Mouse (Mus musculus) kidney, adult 2 months (tissue): ENCODE measurements around the gene Ccdc194. TPM values are rescaled to one million over a fixed set of nuclear protein-coding genes. Genes with fewer than 3 reads are reported as not detected.

Experiments
- DNase-seq: peaks from one replicate; pipeline ENCODE4 v3.0.0; 2021
- H3K27ac ChIP-seq: fragments of 200-500 bp; 2 replicates; pipeline ENCODE4 v1.5.1; 2012; ENCODE audit warnings: low read depth, low read length, control low read depth, inconsistent platforms; ENCODE audit not compliant: insufficient read depth
- H3K27me3 ChIP-seq: fragments of 200-500 bp; replicated peaks from 2 replicates; pipeline ENCODE4 v1.6.1; 2012; ENCODE audit warnings: mild to moderate bottlenecking, moderate library complexity, low read length, inconsistent platforms; ENCODE audit not compliant: control insufficient read depth, insufficient read depth
- H3K36me3 ChIP-seq: fragments of 200-500 bp; 2 replicates; pipeline ENCODE4 v1.6.1; 2012; ENCODE audit warnings: mild to moderate bottlenecking, moderate library complexity, low read length, inconsistent platforms; ENCODE audit not compliant: control insufficient read depth, insufficient read depth
- H3K4me1 ChIP-seq: fragments of 200-500 bp; 2 replicates; pipeline ENCODE4 v1.6.1; 2011; ENCODE audit warnings: low read length; ENCODE audit not compliant: control insufficient read depth, insufficient read depth
- H3K4me3 ChIP-seq: fragments of 200-500 bp; 2 replicates; pipeline ENCODE4 v1.5.1; 2011; ENCODE audit warnings: mild to moderate bottlenecking, low read depth, low read length, control low read depth; ENCODE audit not compliant: insufficient read depth
- CTCF ChIP-seq: fragments of 200-500 bp; conservative IDR thresholded peaks from 2 replicates; pipeline ENCODE4 v1.5.1; 2011; ENCODE audit warnings: low read depth, mild to moderate bottlenecking, control low read depth, low read length, moderate library complexity, mixed read lengths; ENCODE audit not compliant: insufficient read depth, insufficient read length
- POLR2A ChIP-seq: fragments of 200-500 bp; IDR thresholded peaks from one replicate; pipeline ENCODE4 v1.6.1; 2011; ENCODE audit warnings: low read depth, low read length, control low read depth
- WGBS: fragments of 180-500 bp; shearing (Covaris S2); methylation state at CpG from one replicate; pipeline ENCODE4 v1.1.7; 2018; 5-methylcytosine and 5-hydroxymethylcytosine counted together
- polyA plus RNA-seq: library from polyadenylated mRNA; depleted of rRNA; stranded (reverse); fragments of >200 nt; gene quantifications from 2 replicates; pipeline ENCODE4 v1.2.3, GENCODE M21; 2012

The Ccdc194 gene
- polyA plus RNA-seq, 1 experiment, result 0.09 TPM

- no peaks in the 10 kb centered on the region for H3K36me3 ChIP-seq
- no peak overlapping the region; the same call in 1 of the 2 replicates for H3K4me3 ChIP-seq
- no peak for TF ChIP-seq CTCF
- no peak for TF ChIP-seq POLR2A
- peak; percentile 87 for DNase-seq
- H3K27ac ChIP-seq, result peak overlapping the region; percentile 87
- WGBS, result 12% methylated on average over 15 of the region's 15 CpGs
- peaks cover 6% of the 10 kb centered on the region; the same call in 1 of the 2 replicates for H3K4me1 ChIP-seq
- no peaks in the 10 kb centered on the region for H3K27me3 ChIP-seq
Observed at GRCm38 (mm10) chr8:71497881-71498501, 27.5 kb downstream of the Ccdc194 start.

DNA sequence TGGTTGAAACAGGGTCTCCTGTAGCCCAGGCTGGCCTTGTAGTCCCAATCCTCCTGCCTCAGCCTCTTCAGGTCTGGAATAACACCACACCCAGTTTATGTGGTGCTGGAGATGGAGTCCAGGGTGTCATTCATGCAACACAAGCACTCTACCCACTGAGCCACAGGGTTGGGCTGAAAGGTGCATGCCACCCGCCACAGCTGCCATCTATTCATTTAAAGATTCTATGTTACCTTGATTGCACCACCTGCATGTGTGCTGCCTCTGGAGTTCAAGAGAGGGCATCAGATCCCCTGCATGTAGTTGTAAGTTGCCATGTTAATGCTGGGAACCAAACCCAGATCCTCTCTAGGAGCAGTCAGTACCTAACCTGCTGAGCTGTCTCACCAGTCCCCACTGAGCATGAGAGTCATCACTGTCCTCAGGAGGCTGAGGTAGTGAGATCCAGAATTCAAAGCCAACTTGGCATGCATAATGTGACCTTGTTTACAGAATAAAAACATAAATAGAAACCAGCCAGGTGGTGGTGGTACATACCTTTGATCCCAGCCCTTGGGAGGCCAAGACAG, 28.4 kb downstream of the Ccdc194 start:
- WGBS, result 88% methylated on average over 1 of the region's 1 CpGs
- peaks cover 6% of the 10 kb centered on the region; the same call in 1 of the 2 replicates for H3K4me1 ChIP-seq
- TF ChIP-seq CTCF (no peak), POLR2A (no peak)

GRCm38 (mm10) chr8:71496481-71496880, 29.0 kb downstream of the Ccdc194 start:
- WGBS, result 31% methylated on average over 11 of the region's 11 CpGs
- Histone ChIP-seq H3K4me3 (no peak overlapping the region), H3K27ac (peak overlapping the region; percentile 66), H3K4me1 (peaks cover 6% of the 10 kb centered on the region; the same call in 1 of the 2 replicates), H3K36me3 (no peaks in the 10 kb centered on the region), H3K27me3 (no peaks in the 10 kb centered on the region)
- peak; percentile 97 for DNase-seq
- peak; percentile 35 for TF ChIP-seq CTCF
- no peak for TF ChIP-seq POLR2A

More for the DNA sequence above, 28.4 kb downstream of the Ccdc194 start:
- no peak overlapping the region for H3K4me3 ChIP-seq
- H3K27ac ChIP-seq, result peak overlapping the region; percentile 6; the same call in 1 of the 2 replicates
- DNase-seq, result no peak
- no peaks in the 10 kb centered on the region for H3K36me3 ChIP-seq
- no peaks in the 10 kb centered on the region for H3K27me3 ChIP-seq

DNA sequence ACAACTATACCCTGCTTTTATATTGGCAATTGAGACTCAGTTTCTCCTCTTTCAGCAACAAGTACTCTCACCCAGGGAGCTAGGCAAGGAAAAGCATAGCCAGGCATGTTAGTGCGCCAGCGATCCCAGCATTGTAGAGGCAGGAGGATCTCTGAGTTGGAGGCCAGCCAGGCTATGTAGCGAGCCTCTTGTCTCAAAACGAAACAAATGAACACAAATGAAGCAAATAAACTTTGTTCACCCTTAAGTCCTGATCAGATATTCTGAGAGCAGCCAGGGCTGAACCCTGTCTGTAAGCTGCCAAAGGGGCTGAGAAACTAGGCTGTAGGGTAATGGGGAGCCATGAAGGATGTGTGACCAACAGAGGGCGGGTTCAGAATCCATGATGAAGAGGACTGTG, 29.7 kb downstream of the Ccdc194 start:
- Histone ChIP-seq H3K36me3 (no peaks in the 10 kb centered on the region), H3K4me1 (peaks cover 6% of the 10 kb centered on the region; the same call in 1 of the 2 replicates), H3K27ac (peak overlapping the region; percentile 66), H3K4me3 (no peak overlapping the region), H3K27me3 (no peaks in the 10 kb centered on the region)
- TF ChIP-seq CTCF (no peak), POLR2A (no peak)
- peak; percentile 50 for DNase-seq
- 70% methylated on average over 5 of the region's 5 CpGs for WGBS

GRCm38 (mm10) chr8:71495039-71495438, 30.5 kb downstream of the Ccdc194 start:
- 15% methylated on average over 16 of the region's 16 CpGs for WGBS
- TF ChIP-seq POLR2A, result no peak
- peak; percentile 78 for TF ChIP-seq CTCF
- H3K4me1 ChIP-seq, result peaks cover 6% of the 10 kb centered on the region; the same call in 1 of the 2 replicates
- H3K27ac ChIP-seq, result no peak overlapping the region
- peak; percentile 92 for DNase-seq
- H3K4me3 ChIP-seq, result no peak overlapping the region
- H3K27me3 ChIP-seq, result no peaks in the 10 kb centered on the region
- H3K36me3 ChIP-seq, result no peaks in the 10 kb centered on the region

GRCm38 (mm10) chr8:71488454-71488853, 37.1 kb downstream of the Ccdc194 start:
- no peaks in the 10 kb centered on the region for H3K27me3 ChIP-seq
- H3K4me3 ChIP-seq, result peak overlapping the region; percentile 77
- no peaks in the 10 kb centered on the region for H3K36me3 ChIP-seq
- H3K27ac ChIP-seq, result peak overlapping the region; percentile 94; the same call in 1 of the 2 replicates
- TF ChIP-seq CTCF, result no peak
- TF ChIP-seq POLR2A, result peak; percentile 26
- H3K4me1 ChIP-seq, result peaks cover 4% of the 10 kb centered on the region; the same call in 1 of the 2 replicates
- DNase-seq, result peak; percentile 96
- under 1% methylated on average over 22 of the region's 22 CpGs for WGBS
